Comparison of ENCODE assay signal across 12 mouse cellular contexts in the genomic region with DNA sequence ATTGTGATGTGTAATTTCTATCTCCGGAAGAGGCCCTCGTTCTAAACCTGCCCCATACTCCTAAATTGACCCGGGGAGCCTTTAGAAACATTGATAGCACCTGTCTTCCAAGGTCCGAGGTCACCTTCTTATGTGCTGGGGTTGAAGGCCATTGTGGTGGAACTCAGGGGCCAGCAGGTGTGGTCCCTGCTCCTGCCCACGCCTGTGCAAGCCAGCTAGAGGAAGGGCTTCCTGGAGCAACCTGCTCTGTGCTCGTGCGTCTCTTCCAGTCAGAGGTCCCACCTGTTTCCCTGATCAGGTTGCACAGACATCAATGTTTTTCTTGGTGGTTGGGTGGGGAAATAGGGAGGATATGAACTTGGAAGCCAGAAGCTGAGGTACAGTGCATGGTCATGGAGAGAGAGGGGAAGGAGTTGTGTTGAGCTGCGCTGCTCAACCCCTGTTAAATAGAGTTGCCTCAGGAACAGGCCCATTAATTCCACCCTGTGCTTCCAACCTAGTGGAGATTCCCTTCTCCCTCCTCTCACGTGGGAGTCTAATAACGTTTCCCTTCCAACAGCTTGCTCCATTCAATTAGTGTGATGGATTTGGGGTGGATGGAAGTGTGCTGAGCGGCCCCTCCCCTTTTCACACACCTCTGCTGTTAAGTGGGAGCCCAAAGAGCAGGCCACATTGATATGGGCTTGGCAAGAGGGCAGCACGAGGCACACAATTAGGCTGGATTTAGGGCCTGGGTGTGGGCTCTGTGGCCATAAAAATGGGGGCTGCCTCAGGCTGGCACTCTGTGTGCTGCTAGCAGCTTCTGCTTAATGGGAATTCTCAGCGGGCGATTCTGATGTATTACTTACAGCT.
DNase-seq lines count a peak whose midpoint lies in the region; ATAC-seq and TF ChIP-seq lines count a peak whose summit lies in the region.
"Had no signal": no experiment of that assay in that cellular context is flagged by ENCODE, and none has a peak within 500 bp of the region (broad histone marks: within the 10 kb centered on the region; RNA-seq: fewer than 3 reads in every experiment).

No protein-coding gene starts in this region.

- 10% methylated on average over 14 of the region's 14 CpGs for WGBS in kidney, embryonic 14.5 days
- 26% methylated on average over 14 of the region's 14 CpGs for WGBS in kidney, adult 2 months
- 37% methylated on average over 14 of the region's 14 CpGs for WGBS in forebrain, postnatal 0 days

- H3K36me3 ChIP-seq in kidney, embryonic 14.5 days (ENCODE audit: control insufficient read depth, insufficient read depth, low read length): no peaks in the 10 kb centered on the region
- no peaks in the 10 kb centered on the region for H3K36me3 ChIP-seq in kidney, adult 2 months (ENCODE audit: control insufficient read depth, insufficient read depth, low read length)
- no peaks in the 10 kb centered on the region for H3K36me3 ChIP-seq in forebrain, postnatal 0 days (ENCODE audit: insufficient read depth)

- H3K27ac ChIP-seq in kidney, embryonic 14.5 days (ENCODE audit: low read depth, low read length): no peak overlapping the region
- no peak overlapping the region for H3K27ac ChIP-seq in kidney, adult 2 months (ENCODE audit: insufficient read depth, low read depth, low read length)
- H3K27ac ChIP-seq in forebrain, postnatal 0 days (ENCODE audit: low read depth, low read length): no peak overlapping the region

- no peaks in the 10 kb centered on the region for H3K27me3 ChIP-seq in kidney, embryonic 14.5 days (ENCODE audit: control insufficient read depth, insufficient read depth, low read length)
- no peaks in the 10 kb centered on the region for H3K27me3 ChIP-seq in kidney, adult 2 months (replicated peaks; ENCODE audit: control insufficient read depth, insufficient read depth, low read length)
- no peaks in the 10 kb centered on the region for H3K27me3 ChIP-seq in forebrain, postnatal 0 days (ENCODE audit: insufficient read depth, low read length)

- H3K9me3 ChIP-seq in kidney, embryonic 14.5 days (ENCODE audit: control insufficient read depth, low read length): no peaks in the 10 kb centered on the region
- no peaks in the 10 kb centered on the region for H3K9me3 ChIP-seq in forebrain, postnatal 0 days (ENCODE audit: low read length)
- H3K9me3 ChIP-seq: megakaryocyte, embryonic 14.5 days had no signal

- no peak overlapping the region for H3K9ac ChIP-seq in kidney, embryonic 14.5 days (ENCODE audit: low read depth, low read length)
- H3K9ac ChIP-seq in forebrain, postnatal 0 days: no peak overlapping the region
- H3K9ac ChIP-seq: liver, postnatal 0 days had no signal

- H3K4me1 ChIP-seq in kidney, embryonic 14.5 days (ENCODE audit: control insufficient read depth, insufficient read depth, low read length): no peaks in the 10 kb centered on the region
- H3K4me1 ChIP-seq in kidney, adult 2 months (ENCODE audit: control insufficient read depth, insufficient read depth, low read length): no peaks in the 10 kb centered on the region
- H3K4me1 ChIP-seq in forebrain, postnatal 0 days (ENCODE audit: insufficient read depth): 0 out of 2 replicates have a peak, but pooled peaks cover 2% of the 10 kb centered on the region
- H3K4me1 ChIP-seq: megakaryocyte, embryonic 14.5 days had no signal

- no peak for TF ChIP-seq CTCF in kidney, adult 2 months (conservative IDR thresholded peaks at IDR 0.05; ENCODE audit: insufficient read depth, insufficient read length, low read depth, low read length)
- TF ChIP-seq CTCF in forebrain, postnatal 0 days (IDR thresholded peaks at IDR 0.05; ENCODE audit: low read depth): no peak

- no peak overlapping the region for H3K4me3 ChIP-seq in kidney, embryonic 14.5 days (ENCODE audit: low read length)
- no peak overlapping the region for H3K4me3 ChIP-seq in kidney, adult 2 months (ENCODE audit: insufficient read depth, low read depth, low read length)
- H3K4me3 ChIP-seq in forebrain, postnatal 0 days (ENCODE audit: low read depth, low read length): no peak overlapping the region
- H3K4me3 ChIP-seq: megakaryocyte, embryonic 14.5 days had no signal

- H3K4me2 ChIP-seq in kidney, embryonic 14.5 days (replicated peaks; ENCODE audit: low read depth, low read length): no peak overlapping the region
- H3K4me2 ChIP-seq in forebrain, postnatal 0 days (ENCODE audit: low read depth): no peak overlapping the region

- TF ChIP-seq POLR2A in kidney, adult 2 months (IDR thresholded peaks at IDR 0.05; ENCODE audit: low read depth, low read length): no peak

- ATAC-seq in kidney, embryonic 14.5 days (ENCODE audit: low FRiP score, low TSS enrichment): peak; percentile 76
- ATAC-seq in forebrain, postnatal 0 days: peak; percentile 79
- no peak for ATAC-seq in erythroid progenitor cell, adult 5-6 weeks (replicated peaks; ENCODE audit: low FRiP score, poor library complexity, severe bottlenecking)
- ATAC-seq: intestine, embryonic 16.5 days; liver, postnatal 0 days had no signal

- DNase-seq in kidney, adult 2 months: no peak
- peak; percentile 48 for DNase-seq in forebrain, postnatal 0 days
- DNase-seq in mesoderm, embryonic 11.5 days (ENCODE audit: low read depth, low spot score): peak; percentile 51
- DNase-seq in retina, postnatal 1 day: peak; percentile 62
- no peak for DNase-seq in ovary, postnatal 14 days (ENCODE audit: low spot score)
- DNase-seq in adrenal gland, postnatal 4 days (ENCODE audit: low spot score in 2 of 2): no peak
- DNase-seq: cerebellum, postnatal 14 days; liver, postnatal 0 days had no signal

Comparison
In these comparisons a context has a peak if more than half of its experiments do, and no peak if none do; other contexts are left out.
1. DNase-seq: peak in forebrain, postnatal 0 days (single experiment), mesoderm, embryonic 11.5 days (single experiment) and retina, postnatal 1 day (single experiment); none in kidney, adult 2 months (single experiment), ovary, postnatal 14 days (single experiment) and adrenal gland, postnatal 4 days (0 of 2).